Mouse (Mus musculus) embryo, embryonic 11.5 days (tissue): ENCODE results near the gene Tmem144.
A peak's percentile ranks its signal among the peaks of the same experiment; 100 is the strongest.

Experiments
- DNase-seq: peaks from one replicate; pipeline ENCODE4 v3.0.0-alpha.2; 2012; ENCODE audit warnings: low read depth, low spot score

Gene Tmem144

GRCm38 (mm10) chr3:79864824-79865223 is 12.3 kb upstream of the Tmem144 start:
- no peak for DNase-seq

DNA sequence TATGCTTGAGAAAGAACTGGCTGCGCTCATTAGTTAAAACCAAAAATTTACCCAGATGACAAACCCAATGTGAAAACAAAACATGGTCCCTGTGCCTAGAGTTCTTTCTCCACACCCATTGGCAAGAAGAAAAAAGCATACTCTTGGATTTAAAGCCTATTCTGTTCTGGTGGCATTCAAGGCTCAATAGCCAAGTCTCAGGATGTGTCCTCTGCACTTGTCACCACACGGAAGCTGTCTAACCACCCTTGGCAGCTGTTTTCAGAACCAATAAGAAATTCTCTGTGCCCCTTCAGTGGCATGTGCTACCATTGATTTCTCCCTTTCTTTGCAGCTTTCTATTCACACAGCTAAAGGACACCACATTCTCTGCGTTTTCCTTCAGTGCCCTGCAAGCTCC is 5.6 kb upstream of the Tmem144 start:
- DNase-seq: no peak

DNA sequence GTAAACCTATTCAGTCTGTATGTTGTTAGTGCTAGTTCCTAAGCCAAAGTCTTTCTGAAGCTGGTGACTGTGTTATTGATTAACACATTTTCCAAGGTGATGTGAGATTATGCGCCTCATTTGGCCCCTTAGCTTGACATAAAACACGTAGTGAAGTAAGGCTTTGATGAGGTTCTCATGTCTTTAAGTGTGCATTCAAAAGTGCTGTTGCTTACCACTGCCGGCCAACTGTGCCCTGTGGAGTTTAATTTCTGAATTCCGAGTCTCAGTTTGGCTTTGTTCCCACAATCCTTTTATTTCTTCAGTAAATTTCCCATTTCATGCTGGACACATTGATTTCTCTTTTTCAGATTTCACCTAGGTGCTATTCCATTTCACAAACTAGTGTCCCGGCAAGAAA is 5.2 kb upstream of the Tmem144 start:
- DNase-seq: no peak

DNA sequence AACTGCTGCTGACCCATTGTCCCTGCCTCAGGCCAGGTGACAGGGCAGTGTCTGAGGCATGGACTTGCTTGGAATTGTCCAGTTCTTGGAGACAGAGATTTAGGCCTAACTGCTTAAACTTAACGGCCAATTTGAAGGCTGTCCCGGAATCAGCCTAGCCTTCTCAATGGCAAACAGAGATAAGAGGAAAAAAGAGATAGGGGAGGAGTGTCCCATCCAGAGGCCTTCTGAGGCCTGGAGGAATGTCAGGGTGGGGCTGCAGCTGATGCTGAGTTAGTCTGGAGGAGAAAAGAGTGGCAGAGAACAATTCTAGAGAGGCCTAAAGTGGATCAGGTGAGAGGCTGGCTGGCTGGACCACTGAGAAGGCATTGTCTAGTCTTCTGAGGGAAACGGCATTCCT is 465 bp downstream of the Tmem144 start:
- no peak for DNase-seq

DNA sequence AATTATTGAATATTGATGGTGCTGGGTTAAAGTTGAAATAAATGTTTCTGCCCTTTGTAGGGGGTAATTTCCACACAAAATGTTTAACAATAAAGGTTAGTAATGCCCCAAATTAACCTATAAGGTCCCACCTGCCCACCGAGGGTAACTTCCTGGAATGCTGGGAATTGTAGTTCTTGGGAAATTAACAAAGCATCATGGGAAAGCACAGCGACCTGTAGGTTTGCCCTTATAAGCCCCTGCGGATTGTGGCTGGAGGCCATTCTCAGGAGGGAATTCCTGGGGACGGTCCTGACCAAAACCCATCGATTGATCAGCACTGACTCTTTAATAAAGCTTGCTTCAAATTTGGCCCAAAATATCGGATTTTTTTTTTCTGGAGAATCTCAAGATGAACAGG is 1.9 kb downstream of the Tmem144 start:
- DNase-seq: no peak

GRCm38 (mm10) chr3:79849621-79850020 is 3.0 kb downstream of the Tmem144 start:
- no peak for DNase-seq

DNA sequence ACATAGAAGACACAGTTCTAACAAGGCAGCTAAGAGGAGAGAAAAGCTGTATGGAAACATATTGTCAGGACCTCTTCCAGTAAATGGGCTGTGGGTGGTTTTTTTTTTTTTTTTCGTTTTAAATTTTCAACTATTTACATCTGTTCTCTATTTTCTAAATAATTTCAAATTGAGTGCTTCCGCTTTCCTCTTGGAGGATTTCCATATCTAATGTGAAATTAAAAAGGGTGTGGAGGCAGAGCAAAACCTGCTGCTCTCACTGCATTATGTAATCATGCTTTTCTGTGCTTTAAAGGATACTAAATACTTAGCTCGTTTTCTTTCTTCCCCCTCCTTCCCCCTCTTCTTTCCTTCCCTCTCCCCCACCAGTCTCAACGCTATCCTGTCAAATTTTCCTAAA is 3.7 kb downstream of the Tmem144 start:
- no peak for DNase-seq

DNA sequence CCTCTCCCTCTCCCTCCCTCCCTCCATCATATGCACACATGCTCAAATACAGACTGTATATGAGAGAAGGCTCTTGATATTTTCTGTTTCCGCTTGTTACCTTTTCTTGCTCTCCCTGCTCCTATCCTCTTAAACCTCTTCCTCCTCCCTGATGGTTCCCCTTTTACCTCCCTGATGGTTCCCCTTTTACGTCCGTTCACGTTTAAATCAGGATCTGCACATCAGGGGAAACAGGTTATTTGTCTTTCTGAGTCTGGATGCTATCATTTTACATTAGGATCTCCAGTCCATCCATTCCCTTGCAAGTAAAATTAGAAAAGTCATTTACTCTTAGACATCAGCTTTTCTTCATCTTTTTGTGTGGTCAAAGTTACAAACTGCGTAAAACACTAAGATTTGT is 5.9 kb downstream of the Tmem144 start:
- DNase-seq: no peak

- no peak for DNase-seq
These were observed 8.6 kb downstream of the Tmem144 start for GRCm38 (mm10) chr3:79843999-79844398.

DNA sequence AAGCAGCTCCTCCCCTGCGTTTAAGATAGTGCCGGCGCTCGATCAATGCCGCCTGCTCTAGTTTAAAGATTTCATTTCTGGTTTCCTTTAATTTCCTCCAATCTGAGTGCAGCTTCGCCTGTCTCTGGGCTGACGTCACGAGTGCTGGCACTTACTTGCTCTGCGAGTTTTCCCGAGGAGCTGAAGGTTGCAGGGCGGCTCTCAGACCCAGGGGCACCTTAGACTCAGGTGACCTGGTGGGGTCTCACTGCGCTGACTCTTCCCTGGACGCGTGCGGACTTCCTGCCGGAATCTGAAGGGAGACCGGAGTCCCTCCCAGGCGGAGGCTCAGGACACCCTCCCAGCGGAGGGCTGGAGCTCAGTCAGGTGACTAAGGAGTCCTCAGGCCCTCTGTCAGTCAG is 10.0 kb downstream of the Tmem144 start:
- DNase-seq: peak; percentile 56

DNA sequence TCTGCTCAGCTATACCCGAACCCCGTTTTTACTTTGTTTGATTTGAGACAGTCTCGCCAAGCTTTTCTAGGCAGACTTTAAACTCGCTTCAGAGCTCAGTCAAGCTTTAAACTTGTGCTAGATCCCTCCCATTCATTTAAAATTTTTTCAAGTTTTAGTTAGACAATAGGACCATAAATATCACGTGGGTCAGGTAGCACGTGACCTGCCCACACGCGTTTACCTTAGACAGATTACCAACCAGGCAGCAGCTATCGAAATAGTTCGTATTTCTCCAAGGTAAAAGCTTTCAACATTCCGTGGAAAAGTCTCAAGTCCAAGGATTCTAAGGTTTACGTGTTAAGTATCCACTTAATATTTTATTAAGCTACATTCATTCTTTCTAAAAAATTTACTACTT is 10.4 kb downstream of the Tmem144 start:
- peak; percentile 78 for DNase-seq

DNA sequence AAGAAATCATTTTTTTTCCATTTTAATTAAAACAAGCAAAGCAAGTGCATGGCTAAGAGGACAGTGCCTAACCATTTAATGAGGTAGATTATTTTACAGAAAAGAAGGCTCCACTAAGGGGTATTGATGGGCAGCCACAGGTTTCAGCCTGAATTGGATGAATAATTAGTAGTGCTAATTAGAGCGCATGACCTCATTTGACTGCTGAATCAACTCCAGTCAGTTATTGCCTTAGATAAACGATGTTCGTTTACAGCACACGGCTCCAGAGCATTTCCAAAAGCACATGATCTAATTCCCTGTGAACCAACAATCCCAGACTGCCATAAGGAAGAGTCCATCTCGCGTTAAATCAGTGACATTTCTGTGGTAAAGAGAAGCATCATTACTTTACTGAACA is 11.1 kb downstream of the Tmem144 start:
- DNase-seq: no peak

DNA sequence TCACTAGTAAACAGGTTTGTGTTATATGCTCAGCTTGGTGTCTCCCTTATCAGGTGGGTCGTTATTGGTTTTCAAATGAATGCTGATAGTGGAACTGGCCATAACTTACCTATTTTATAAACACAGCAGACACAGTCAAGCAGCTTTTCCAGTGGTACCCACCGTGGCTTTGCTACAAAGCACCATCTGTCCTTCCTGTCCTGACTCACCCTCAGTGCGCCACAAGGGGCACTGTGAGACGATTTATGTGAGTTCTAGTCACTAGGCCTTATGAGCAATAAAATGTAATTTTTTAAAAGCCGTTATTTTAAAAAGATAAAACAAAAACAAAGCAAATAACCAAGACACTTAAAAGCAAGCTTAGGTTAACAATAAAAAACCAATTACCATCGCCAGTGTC is 13.8 kb downstream of the Tmem144 start:
- DNase-seq: no peak

DNA sequence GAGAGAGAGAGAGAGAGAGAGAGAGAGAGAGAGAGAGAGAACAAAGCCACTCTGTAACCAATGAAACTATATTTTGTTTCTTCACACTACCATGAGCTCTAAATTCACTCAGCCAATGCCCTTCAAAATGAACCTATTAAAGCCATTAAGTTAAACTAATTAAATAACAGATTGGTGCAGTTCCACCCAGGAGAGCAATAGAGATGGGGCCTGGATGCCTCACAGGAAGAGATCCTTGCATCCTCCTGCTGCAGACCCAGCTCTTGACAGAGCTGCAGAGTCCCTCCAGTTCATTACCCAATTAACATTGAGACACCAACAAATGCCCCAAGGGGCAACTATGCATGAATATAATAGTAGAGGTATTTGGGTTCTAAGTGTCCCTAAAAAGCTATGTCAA is 23.3 kb downstream of the Tmem144 start:
- DNase-seq: no peak

- DNase-seq: no peak
These were observed 27.3 kb downstream of the Tmem144 start for GRCm38 (mm10) chr3:79825067-79825780.

DNA sequence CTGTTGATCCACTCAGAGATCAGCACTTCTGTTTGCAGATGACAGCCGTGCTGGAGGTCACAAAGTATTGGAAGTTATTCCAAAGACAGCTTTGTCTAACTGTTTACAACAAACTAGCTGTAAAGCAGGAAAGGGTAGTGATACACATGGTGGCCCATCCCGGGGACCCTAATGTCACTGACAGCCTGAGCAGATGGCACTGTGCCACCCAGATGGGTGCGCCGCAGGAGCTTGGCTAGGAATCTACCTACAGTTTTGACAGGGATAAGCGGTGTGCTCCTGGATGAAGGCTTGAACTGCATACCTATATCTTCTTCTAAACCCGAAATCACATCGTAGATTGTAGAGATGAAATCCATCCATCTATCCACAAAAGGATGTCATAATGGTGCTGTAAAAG is 29.4 kb downstream of the Tmem144 start:
- no peak for DNase-seq

DNA sequence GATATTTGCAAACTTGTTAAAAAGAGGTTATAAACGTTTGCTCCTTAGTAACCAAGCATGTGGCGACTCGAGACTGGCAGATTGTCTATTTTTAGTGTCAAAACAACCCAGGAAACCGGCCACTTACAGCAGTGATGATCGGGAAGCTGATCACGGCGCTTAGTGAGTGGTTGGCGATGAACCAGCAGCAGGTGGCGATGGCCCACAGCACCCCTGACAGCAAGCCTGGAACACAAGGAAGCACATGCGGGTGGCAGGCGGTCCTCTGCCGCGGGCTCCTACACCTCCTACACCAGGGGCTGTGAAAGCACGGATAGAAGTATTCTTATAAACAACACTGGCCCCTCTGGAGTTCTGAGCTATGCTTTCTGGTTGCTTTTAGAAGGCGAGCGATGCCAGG is 31.4 kb downstream of the Tmem144 start:
- DNase-seq: no peak

DNA sequence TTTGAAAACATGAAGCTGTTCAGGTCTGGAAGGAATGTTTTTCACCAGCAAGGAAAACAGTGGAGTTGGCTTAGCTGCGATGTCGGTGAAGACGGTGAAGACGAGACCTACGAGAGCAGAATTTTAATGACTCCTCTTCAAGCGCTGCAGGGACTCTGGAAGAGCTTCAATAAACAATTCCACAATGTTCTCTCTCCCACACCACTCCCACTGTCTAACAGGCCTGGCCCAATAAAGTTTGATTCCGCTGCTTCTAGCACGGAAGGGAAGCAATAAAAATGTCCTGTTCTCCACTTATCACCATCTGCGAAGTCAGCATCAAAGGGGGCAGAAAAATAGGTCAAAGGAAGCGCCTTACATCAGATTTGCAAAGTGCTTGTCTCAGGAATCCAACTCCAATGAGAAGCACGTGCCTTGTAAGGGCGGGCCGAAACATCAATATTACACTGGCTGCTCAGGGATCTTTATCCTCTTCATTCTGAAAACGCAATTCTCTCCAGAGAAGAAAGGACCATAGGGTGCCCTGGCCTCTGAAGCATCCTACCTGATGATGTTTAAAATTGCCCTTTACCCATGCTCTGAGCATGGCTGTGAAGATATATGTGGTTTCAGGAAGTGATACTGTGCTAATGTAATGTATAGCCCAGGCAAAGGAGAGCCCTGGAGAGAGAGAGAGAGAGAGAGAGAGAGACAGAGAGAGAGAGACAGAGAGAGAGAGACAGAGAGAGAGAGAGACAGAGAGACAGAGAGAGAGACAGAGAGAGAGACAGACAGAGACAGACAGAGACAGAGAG is 34.2 kb downstream of the Tmem144 start:
- no peak for DNase-seq

DNA sequence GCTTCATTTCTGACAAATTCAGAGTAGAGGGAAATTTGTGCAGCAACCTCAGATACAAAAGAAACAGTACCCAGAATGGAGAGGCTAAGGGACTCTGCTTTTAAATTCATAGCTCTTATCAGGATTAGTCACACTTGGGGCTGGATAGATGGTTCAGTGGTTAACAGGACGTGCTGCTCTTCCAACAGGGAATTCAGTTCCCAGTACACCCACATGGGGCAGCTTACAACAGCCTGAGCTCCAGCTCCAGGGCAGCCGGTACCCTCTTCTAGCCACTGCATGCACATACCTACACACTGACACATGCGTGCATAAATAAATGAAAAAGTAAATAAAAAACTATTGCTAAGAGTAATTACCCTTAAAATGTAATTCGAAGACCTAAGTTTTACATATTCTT is 36.3 kb downstream of the Tmem144 start:
- no peak for DNase-seq

DNA sequence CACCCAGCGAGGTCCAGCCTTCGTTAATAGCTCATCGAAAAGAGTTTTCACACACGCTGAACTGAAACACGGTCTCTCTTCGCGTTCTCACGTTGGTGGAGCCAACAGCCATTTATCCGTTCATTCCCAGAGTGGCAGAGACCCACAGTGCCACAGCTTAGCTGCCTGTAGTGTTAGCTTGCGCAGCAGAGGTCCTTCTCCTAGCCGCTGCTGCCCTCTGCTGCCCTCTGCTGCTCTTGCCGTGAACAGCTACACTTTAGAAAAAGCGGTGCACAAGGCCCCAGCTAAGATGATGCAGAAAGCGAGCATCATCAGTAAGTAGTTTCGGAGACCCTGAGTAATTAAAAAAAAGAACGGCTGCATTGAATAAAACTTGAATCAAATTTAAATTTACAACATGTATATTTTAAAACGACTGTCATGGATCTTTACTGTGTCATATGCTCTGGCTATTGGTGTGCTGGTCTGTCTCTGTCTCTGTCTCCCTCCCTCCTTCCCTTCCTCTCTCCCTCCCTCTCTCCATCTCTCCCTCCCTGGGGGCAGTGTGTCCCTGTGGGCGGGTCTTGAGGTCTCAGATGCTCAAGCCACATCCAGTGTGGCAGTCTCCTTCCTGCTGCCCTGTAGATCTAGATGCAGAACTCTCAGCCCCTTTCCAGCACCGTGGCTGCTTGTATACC is 38.6 kb downstream of the Tmem144 start:
- peak; percentile 56 for DNase-seq

GRCm38 (mm10) chr3:79812042-79812441 is 40.5 kb downstream of the Tmem144 start:
- DNase-seq: no peak

DNA sequence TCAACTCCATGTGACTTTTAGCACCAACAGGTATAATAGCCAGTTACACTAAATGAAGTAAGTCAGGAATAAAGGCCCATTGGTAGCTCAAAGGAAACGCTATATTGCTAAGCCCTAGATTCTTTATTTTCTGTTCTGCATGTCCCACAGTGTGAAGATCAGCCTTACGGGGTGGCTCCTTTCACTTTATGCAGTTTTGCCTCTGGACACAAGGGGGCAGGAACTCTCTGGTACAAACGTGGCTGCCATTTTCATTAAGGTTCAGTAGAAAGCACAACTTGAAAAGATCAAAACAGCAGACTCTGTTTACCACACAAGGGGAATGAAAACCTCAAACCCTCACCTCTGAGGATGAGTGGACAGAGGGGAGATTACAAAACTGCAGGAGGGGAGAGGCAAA is 40.9 kb downstream of the Tmem144 start:
- peak; percentile 26 for DNase-seq

DNA sequence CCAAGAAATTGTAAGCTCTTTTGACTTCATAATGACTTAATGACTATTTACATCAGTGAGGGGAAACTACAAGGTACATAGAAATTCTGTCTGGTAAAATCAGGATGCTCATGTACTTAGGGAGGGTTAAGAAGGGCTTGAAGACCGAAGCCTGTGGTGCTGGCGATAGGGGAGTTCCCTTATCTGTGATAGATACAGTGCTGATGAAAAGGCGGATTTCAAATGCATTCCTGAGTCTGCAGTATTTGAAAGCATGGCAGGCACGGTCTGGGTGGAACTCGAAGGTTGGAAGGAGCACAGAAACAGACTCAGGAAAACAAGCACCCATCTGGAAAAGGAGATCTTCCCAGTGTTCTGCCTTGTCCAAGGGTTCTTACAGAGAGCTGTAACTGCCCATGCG is 42.0 kb downstream of the Tmem144 start:
- DNase-seq: no peak
